ENCODE assay signal across 8 mouse cellular contexts in genomic region chr1:159702038-159702437, GRCm38 (mm10).
DNase-seq lines count a peak whose midpoint lies in the region; TF ChIP-seq lines count a peak whose summit lies in the region.
"Had no signal": no experiment of that assay in that cellular context is flagged by ENCODE, and none has a peak within 500 bp of the region (broad histone marks: within the 10 kb centered on the region; RNA-seq: fewer than 3 reads in every experiment).

No protein-coding gene starts in this region.

- no peak for TF ChIP-seq EP300 in MEL (IDR thresholded peaks at IDR 0.05; ENCODE audit: low read depth in 1 of 2, low read length in 2 of 2)

- no peak for TF ChIP-seq RAD21 in MEL (IDR thresholded peaks at IDR 0.05; ENCODE audit: low read depth, low read length)

- H3K27me3 ChIP-seq in MEL (ENCODE audit: control insufficient read depth in 1 of 2, insufficient read depth in 2 of 2, low read length in 2 of 2) = no peaks in the 10 kb centered on the region
- H3K27me3 ChIP-seq: stomach, embryonic 15.5 days had no signal

- no peaks in the 10 kb centered on the region for H3K4me1 ChIP-seq in MEL (ENCODE audit: control insufficient read depth in 1 of 2, insufficient read depth in 2 of 2, low read length in 2 of 2)
- H3K4me1 ChIP-seq: stomach, embryonic 15.5 days had no signal

- H3K9ac ChIP-seq in MEL (ENCODE audit: control insufficient read depth, low read depth, low read length, poor library complexity, severe bottlenecking) = no peak overlapping the region
- H3K9ac ChIP-seq: stomach, embryonic 15.5 days had no signal

- no peak overlapping the region for H3K27ac ChIP-seq in MEL (ENCODE audit: control insufficient read depth, low read depth, low read length)
- H3K27ac ChIP-seq: stomach, embryonic 15.5 days had no signal

- H3K79me2 ChIP-seq in MEL (ENCODE audit: control insufficient read depth, insufficient read depth, low read length, poor library complexity) = no peaks in the 10 kb centered on the region

- no peaks in the 10 kb centered on the region for H3K36me3 ChIP-seq in MEL (ENCODE audit: control insufficient read depth in 1 of 2, insufficient read depth in 2 of 2, low read length in 2 of 2)
- H3K36me3 ChIP-seq: stomach, embryonic 15.5 days had no signal

- peak; percentile 26 for DNase-seq in kidney, postnatal 14 days
- DNase-seq in kidney, adult 8-10 months = no peak
- peak; percentile 53 for DNase-seq in MEL (ENCODE audit: low read depth, low spot score)
- DNase-seq in c-Kit-positive CD71-positive TER-119-negative erythroid progenitor cells, embryonic 14.5 days (ENCODE audit: low read depth) = peak; percentile 28
- DNase-seq in mesoderm, embryonic 11.5 days (ENCODE audit: low read depth, low spot score) = peak; percentile 86
- DNase-seq in right cerebral cortex, postnatal 10 days (ENCODE audit: low spot score in 2 of 2) = no peak
- DNase-seq in left cerebral cortex, adult 18-20 months (ENCODE audit: low spot score in 2 of 2) = no peak

- no peak overlapping the region for H3K4me3 ChIP-seq in MEL (ENCODE audit: control insufficient read depth in 1 of 2, insufficient read depth in 1 of 2, low read depth in 2 of 2, low read length in 2 of 2)
- H3K4me3 ChIP-seq: stomach, embryonic 15.5 days had no signal

- H3K9me3 ChIP-seq in MEL (replicated peaks; ENCODE audit: insufficient read depth, low read length) = no peaks in the 10 kb centered on the region
- H3K9me3 ChIP-seq: stomach, embryonic 15.5 days had no signal

- TF ChIP-seq POLR2A in MEL (IDR thresholded peaks at IDR 0.05; ENCODE audit: control insufficient read depth in 1 of 2, insufficient read depth in 1 of 2, low read depth in 1 of 2, low read length in 2 of 2, poor library complexity in 1 of 2) = no peak

- no peak for TF ChIP-seq CTCF in MEL (IDR thresholded peaks at IDR 0.05 in 2 of 3, conservative IDR thresholded peaks at IDR 0.05 in 1 of 3; ENCODE audit: control insufficient read depth in 1 of 3, insufficient read depth in 1 of 3, low read depth in 2 of 3, low read length in 3 of 3, poor library complexity in 1 of 3, severe bottlenecking in 1 of 3)

TF ChIP-seq in MEL, 35 proteins besides CTCF, POLR2A, EP300 and RAD21:
- TF ChIP-seq SMC3 (IDR thresholded peaks at IDR 0.05; ENCODE audit: low read depth, low read length) (no peak), GABPA (IDR thresholded peaks at IDR 0.05; ENCODE audit: low read depth, low read length) (no peak), ZNF384 (IDR thresholded peaks at IDR 0.05; ENCODE audit: low read depth, low read length) (no peak), ZC3H11A (IDR thresholded peaks at IDR 0.05; ENCODE audit: low read depth, low read length) (no peak), POLR2AphosphoS2 (IDR thresholded peaks at IDR 0.05; ENCODE audit: low read length) (no peak), TAL1 (IDR thresholded peaks at IDR 0.05; ENCODE audit: low read length) (no peak), ZMIZ1 (IDR thresholded peaks at IDR 0.05; ENCODE audit: low read depth, low read length) (no peak), GATA1 (IDR thresholded peaks at IDR 0.05; ENCODE audit: low read depth, low read length) (no peak), RCOR1 (IDR thresholded peaks at IDR 0.05; ENCODE audit: low read depth, low read length) (no peak), E2F4 (IDR thresholded peaks at IDR 0.05; ENCODE audit: borderline replicate concordance, low read depth, low read length) (no peak), ZKSCAN1 (IDR thresholded peaks at IDR 0.05; ENCODE audit: low read depth, low read length) (no peak)

Comparison
In these comparisons a context has a peak if more than half of its experiments do, and no peak if none do; other contexts are left out.
1. DNase-seq: peak in kidney, postnatal 14 days (single experiment), MEL (single experiment), c-Kit-positive CD71-positive TER-119-negative erythroid progenitor cells, embryonic 14.5 days (single experiment) and mesoderm, embryonic 11.5 days (single experiment); none in kidney, adult 8-10 months (0 of 2), right cerebral cortex, postnatal 10 days (0 of 2) and left cerebral cortex, adult 18-20 months (0 of 2).